Mouse (Mus musculus) myocyte (in vitro differentiated cells): ENCODE data around the gene Sipa1l1.

Source experiments
- E2F4 ChIP-seq: IDR thresholded peaks from one replicate; pipeline ENCODE4 v1.6.1; 2011; ENCODE audit warnings: mild to moderate bottlenecking, control low read depth, moderate library complexity; ENCODE audit not compliant: insufficient read depth
- MYOD1 ChIP-seq, 3 experiments: IDR thresholded peaks; one replicate each; pipeline ENCODE4 v1.6.1; 2011; ENCODE audit warnings: control low read depth in 2 of 3, low read depth in 2 of 3, mild to moderate bottlenecking in 2 of 3, moderate library complexity in 1 of 3; ENCODE audit not compliant: insufficient read length in 2 of 3, control insufficient read depth in 1 of 3
- MYOG ChIP-seq, 3 experiments: IDR thresholded peaks; one replicate each; pipeline ENCODE4 v1.6.1; 2011; ENCODE audit warnings: control low read depth in 2 of 3, low read depth in 2 of 3, mild to moderate bottlenecking in 2 of 3; ENCODE audit not compliant: insufficient read length in 2 of 3, control insufficient read depth in 1 of 3, insufficient read depth in 1 of 3
- POLR2A ChIP-seq: IDR thresholded peaks from one replicate; pipeline ENCODE4 v1.6.1; 2011; ENCODE audit warnings: low read depth, mild to moderate bottlenecking, control low read depth, moderate library complexity; ENCODE audit not compliant: insufficient read length
- TCF12 ChIP-seq: IDR thresholded peaks from one replicate; pipeline ENCODE4 v1.6.1; 2011; ENCODE audit warnings: mild to moderate bottlenecking, control low read depth; ENCODE audit not compliant: poor library complexity, insufficient read depth, severe bottlenecking
- USF1 ChIP-seq: IDR thresholded peaks from one replicate; pipeline ENCODE4 v1.6.1; 2011; ENCODE audit warnings: low read depth, mild to moderate bottlenecking, control low read depth, moderate library complexity

- TF ChIP-seq POLR2A = no peak
- no peak for TF ChIP-seq TCF12
- TF ChIP-seq MYOD1 (IDR thresholded peaks at IDR 0.05; ENCODE audit: control insufficient read depth in 1 of 3, insufficient read length in 2 of 3, low read depth in 2 of 3) = no peak
- no peak for TF ChIP-seq MYOG (IDR thresholded peaks at IDR 0.05; ENCODE audit: control insufficient read depth in 1 of 3, insufficient read depth in 1 of 3, insufficient read length in 2 of 3, low read depth in 2 of 3)
- no peak for TF ChIP-seq USF1
- TF ChIP-seq E2F4 = no peak
Measured at GRCm38 (mm10) chr12:82151019-82151418, 18.1 kb upstream of the Sipa1l1 start.
